Mouse (Mus musculus) stomach, postnatal 0 days (tissue): Measurements from ENCODE around the gene Ndufc1.

Experiments used
- CTCF ChIP-seq: IDR thresholded peaks from 2 replicates; pipeline ENCODE4 v1.5.1; 2016; ENCODE audit warnings: antibody characterized with exemption, low read depth, mild to moderate bottlenecking, moderate library complexity
- EP300 ChIP-seq: optimal IDR thresholded peaks from 2 replicates; pipeline ENCODE3; 2016; ENCODE audit warnings: antibody characterized with exemption

GRCm38 (mm10) chr3:51416364-51417134 lies 7.8 kb upstream of the Ndufc1 start:
- no peak for TF ChIP-seq CTCF
- TF ChIP-seq EP300: no peak
